Mouse (Mus musculus): ENCODE data around the gene Eif2s3y.
A peak's percentile ranks its signal among the peaks of the same experiment; 100 is the strongest.

Eif2s3y gene

GRCm38 (mm10) chrY:1009882-1010751 lies at the start of gene Eif2s3y:
Eif2s3y (plus strand) TSS chrY:1010543.
- DNase-seq (ENCODE audit: low read depth, low spot score) = peak; percentile 54
